Mouse (Mus musculus): ENCODE measurements around the gene Gsta2.

DNA sequence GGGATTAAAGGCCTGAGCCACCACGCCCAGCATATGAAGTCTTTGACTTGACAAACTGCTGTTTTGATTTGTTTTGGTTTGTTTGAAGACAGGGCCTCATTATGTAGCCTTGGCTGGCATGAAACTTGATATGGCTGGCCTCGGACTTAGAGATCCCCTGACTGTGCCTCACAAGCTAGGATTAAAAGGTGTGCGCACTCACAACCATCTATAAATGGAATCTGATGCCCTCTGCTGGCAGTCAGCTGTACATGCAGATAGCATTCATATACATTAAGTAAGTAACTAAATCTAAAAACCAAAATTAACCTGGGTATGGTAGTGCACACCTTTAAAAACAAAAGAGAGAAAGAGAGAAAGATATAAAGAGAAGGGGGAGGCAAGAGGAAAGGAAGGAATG, 30.3 kb upstream of the Gsta2 start:
- TF ChIP-seq POLR2A (IDR thresholded peaks at IDR 0.05; ENCODE audit: borderline replicate concordance, control insufficient read depth, low read depth, low read length) (no peak), CTCF (IDR thresholded peaks at IDR 0.05; ENCODE audit: control insufficient read depth, insufficient read depth, low read length) (0 out of 2 replicates have a peak, but pooled peaks have one; percentile 20)
